ENCODE assay signal across 28 mouse cellular contexts in the genomic region with DNA sequence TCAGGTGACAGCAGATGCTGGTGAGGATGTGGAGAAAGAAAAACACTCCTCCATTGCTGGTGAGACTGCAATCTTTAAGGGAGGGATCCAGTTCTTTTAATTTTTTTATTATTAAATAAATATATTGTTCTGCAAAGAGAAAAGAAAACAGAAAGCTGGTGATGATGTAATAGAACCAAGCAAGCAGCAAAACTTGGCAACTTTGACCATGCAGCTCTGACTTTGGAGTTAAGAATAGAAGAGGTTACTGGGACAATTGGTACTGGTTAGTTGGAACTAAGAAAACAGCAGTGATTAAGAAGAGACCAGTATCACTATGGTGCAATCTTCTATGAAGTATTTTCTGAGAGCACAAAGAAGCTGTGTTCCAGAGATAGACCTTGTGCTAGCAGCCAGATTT.
DNase-seq lines count a peak whose midpoint lies in the region; ATAC-seq and TF ChIP-seq lines count a peak whose summit lies in the region.
"Had no signal": no experiment of that assay in that cellular context is flagged by ENCODE, and none has a peak within 500 bp of the region (broad histone marks: within the 10 kb centered on the region; RNA-seq: fewer than 3 reads in every experiment).

No protein-coding gene starts in this region.

- no peak overlapping the region for H3K4me3 ChIP-seq in lung, postnatal 0 days (ENCODE audit: low read depth, low read length)
- H3K4me3 ChIP-seq: embryonic facial prominence, embryonic 12.5 days; embryonic facial prominence, embryonic 15.5 days; heart, embryonic 15.5 days; hindbrain, embryonic 10.5 days; hindbrain, embryonic 13.5 days; intestine, embryonic 15.5 days had no signal

- H3K36me3 ChIP-seq in lung, postnatal 0 days (ENCODE audit: insufficient read depth, low read length) = no peaks in the 10 kb centered on the region
- H3K36me3 ChIP-seq: embryonic facial prominence, embryonic 12.5 days; embryonic facial prominence, embryonic 15.5 days; heart, embryonic 15.5 days; hindbrain, embryonic 10.5 days; hindbrain, embryonic 13.5 days; intestine, embryonic 15.5 days had no signal

- no peak overlapping the region for H3K27ac ChIP-seq in lung, postnatal 0 days (ENCODE audit: low read length)
- H3K27ac ChIP-seq: embryonic facial prominence, embryonic 12.5 days; embryonic facial prominence, embryonic 15.5 days; heart, embryonic 15.5 days; hindbrain, embryonic 10.5 days; hindbrain, embryonic 13.5 days; intestine, embryonic 15.5 days had no signal

- peak; percentile 78 for DNase-seq in heart, adult 11 months
- DNase-seq in heart, postnatal 14 days = no peak
- peak; percentile 39 for DNase-seq in heart, adult 8-10 months (ENCODE audit: low spot score)
- no peak for DNase-seq in heart, postnatal 25 days (ENCODE audit: low spot score)
- DNase-seq in adipocyte (ENCODE audit: low spot score) = peak; percentile 85
- DNase-seq in lung, postnatal 0 days (ENCODE audit: low spot score) = no peak
- DNase-seq: adrenal gland, postnatal 10 days; adrenal gland, postnatal 36 days; B cell, adult 2 months; cerebellum, adult 11 months; cerebellum, adult 2 months; cerebellum, adult 9-11 months; cerebellum, postnatal 25 days; forebrain, postnatal 0 days; gastrocnemius, postnatal 25 days; heart, postnatal 10 days; kidney, adult 11 months; kidney, adult 8-10 months had no signal

- no peaks in the 10 kb centered on the region for H3K9me3 ChIP-seq in lung, postnatal 0 days (ENCODE audit: low read length)
- H3K9me3 ChIP-seq: embryonic facial prominence, embryonic 12.5 days; embryonic facial prominence, embryonic 15.5 days; heart, embryonic 15.5 days; hindbrain, embryonic 10.5 days; hindbrain, embryonic 13.5 days; intestine, embryonic 15.5 days had no signal

- intact Hi-C loops in heart, postnatal 14 days (cut with DNase I) = no loop called here
- intact Hi-C loops in heart, postnatal 25 days (cut with DNase I) = no loop called here

- no peak for TF ChIP-seq CTCF in lung, postnatal 0 days (IDR thresholded peaks at IDR 0.05)

- H3K9ac ChIP-seq in lung, postnatal 0 days (replicated peaks; ENCODE audit: low read depth) = no peak overlapping the region
- H3K9ac ChIP-seq: embryonic facial prominence, embryonic 12.5 days; embryonic facial prominence, embryonic 15.5 days; forebrain, postnatal 0 days; heart, embryonic 15.5 days; hindbrain, embryonic 13.5 days; intestine, embryonic 15.5 days had no signal

- TF ChIP-seq EP300 in lung, postnatal 0 days (IDR thresholded peaks at IDR 0.05) = no peak

- peaks cover 3% of the 10 kb centered on the region; the same call in 1 of the 2 replicates for H3K4me1 ChIP-seq in lung, postnatal 0 days (ENCODE audit: insufficient read depth, low read depth, low read length)
- H3K4me1 ChIP-seq: embryonic facial prominence, embryonic 12.5 days; embryonic facial prominence, embryonic 15.5 days; intestine, embryonic 15.5 days had no signal

- no peak overlapping the region for H3K4me2 ChIP-seq in lung, postnatal 0 days (replicated peaks; ENCODE audit: low read depth, low read length)
- H3K4me2 ChIP-seq: embryonic facial prominence, embryonic 12.5 days; embryonic facial prominence, embryonic 15.5 days; heart, embryonic 11.5 days; heart, embryonic 15.5 days; hindbrain, embryonic 13.5 days; intestine, embryonic 15.5 days had no signal

- no peaks in the 10 kb centered on the region for H3K27me3 ChIP-seq in lung, postnatal 0 days (replicated peaks; ENCODE audit: insufficient read depth, low read length)
- H3K27me3 ChIP-seq: embryonic facial prominence, embryonic 12.5 days; embryonic facial prominence, embryonic 15.5 days; heart, embryonic 15.5 days; hindbrain, embryonic 13.5 days; intestine, embryonic 15.5 days had no signal

- no peak for ATAC-seq in lung, postnatal 0 days
- ATAC-seq: activated CD4-positive, CD25-positive, alpha-beta regulatory T cell, adult 4 months; forebrain, embryonic 14.5 days; forebrain, postnatal 0 days; hindbrain, embryonic 16.5 days; intestine, embryonic 15.5 days had no signal

Comparison
In these comparisons a context has a peak if more than half of its experiments do, and no peak if none do; other contexts are left out.
1. DNase-seq: peak in heart, adult 11 months (single experiment), heart, adult 8-10 months (single experiment) and adipocyte (single experiment); none in heart, postnatal 14 days (0 of 2), heart, postnatal 25 days (single experiment) and lung, postnatal 0 days (single experiment).